Mouse (Mus musculus) B cell, adult 67 days (primary cell): ENCODE measurements around the gene Fam131c. TPM values are rescaled to one million over a fixed set of nuclear protein-coding genes. Genes with fewer than 3 reads are reported as not detected.

Experiments used
- total RNA-seq, 2 experiments: library from RNA; stranded (reverse); gene quantifications; 4 replicates each; pipeline ENCODE4 v1.2.4; 2023

The Fam131c gene
- total RNA-seq: not detected

DNA sequence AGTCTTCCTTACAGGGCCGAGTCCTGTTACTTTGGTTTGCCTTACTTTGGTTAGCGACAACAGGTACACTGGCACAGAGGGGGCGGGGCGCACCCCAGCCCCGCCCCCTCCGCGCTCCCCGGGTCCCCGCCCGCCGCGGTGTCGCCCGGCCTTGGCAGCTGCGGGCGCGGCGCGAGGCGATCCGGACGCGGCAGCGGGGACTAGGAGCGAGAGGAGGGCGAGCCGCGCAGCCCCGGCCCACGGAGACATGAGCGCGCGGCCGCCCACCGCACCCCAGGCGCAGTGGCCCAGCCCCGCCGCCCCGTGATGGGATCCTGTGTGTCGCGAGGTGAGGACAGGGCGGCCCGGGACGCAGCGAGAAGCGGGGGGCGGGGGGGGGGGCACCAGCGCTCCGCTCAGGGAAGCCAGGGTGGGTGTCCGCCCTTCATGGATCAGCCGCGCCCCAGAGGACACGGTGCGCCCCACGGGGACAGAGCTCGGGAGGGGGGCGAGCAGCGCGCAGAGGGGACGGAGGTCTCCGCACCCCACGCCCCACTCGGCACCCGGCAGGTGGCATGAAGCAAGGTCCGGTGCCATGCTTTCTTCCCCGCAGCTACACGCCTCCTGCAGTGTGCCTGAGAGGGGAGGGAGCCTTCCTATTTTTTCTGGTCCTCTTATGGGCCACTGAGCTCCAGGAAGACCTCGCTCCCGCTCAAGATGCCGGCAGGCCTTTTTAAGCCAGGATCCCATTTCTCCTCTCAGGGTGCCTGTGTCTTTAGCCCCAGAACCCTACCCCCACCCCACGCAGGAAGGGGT lies at the start of gene Fam131c:
Gene Fam131c (plus strand): TSS at position 224 of the 795 bp plus-strand sequence.

DNA sequence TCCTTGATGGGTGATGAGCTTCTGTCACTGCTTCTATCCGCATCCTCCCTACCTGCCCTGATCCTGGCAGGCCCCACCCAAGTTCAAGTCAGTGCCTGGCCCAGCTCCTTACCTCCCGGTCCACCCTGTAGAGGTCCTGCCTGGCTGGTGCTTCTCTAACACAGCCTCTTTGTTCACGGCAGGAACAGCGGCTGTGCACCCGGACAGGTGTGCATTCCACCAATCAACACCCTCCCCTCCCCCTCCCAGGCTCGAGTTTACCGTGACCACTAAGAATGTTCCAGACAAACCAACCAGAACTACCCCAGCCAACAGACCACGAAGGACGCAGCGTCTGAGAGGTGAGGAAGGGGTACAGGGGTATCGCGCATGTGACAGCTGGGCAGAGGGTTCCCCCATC lies 30.5 kb downstream of the Fam131c start, which contains the start of gene Clcnka:
Gene Clcnka (minus strand): TSS at position 180 of the 400 bp plus-strand sequence.

DNA sequence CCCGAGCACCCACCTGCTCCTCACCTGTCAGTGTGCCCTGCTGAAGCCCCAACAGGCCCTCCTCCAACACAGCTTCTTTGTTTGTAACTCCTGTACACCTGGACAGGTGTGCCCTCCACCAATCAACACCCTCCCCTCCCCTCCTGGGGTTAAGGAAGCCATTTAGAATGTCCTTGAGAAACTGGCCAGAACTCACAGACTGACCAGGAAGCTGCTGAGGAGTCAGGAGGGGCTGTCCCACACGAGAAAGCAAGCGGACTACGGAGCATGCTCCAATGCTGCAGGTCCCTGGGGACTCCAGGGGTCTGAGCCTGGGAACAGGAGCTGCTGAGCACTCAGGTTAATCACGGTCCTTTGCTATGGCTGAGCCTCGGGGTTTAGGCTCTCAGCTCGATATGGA lies 47.9 kb downstream of the Fam131c start, which contains the start of gene Clcnkb:
Gene Clcnkb (minus strand): TSS at position 91 of the 400 bp plus-strand sequence.

DNA sequence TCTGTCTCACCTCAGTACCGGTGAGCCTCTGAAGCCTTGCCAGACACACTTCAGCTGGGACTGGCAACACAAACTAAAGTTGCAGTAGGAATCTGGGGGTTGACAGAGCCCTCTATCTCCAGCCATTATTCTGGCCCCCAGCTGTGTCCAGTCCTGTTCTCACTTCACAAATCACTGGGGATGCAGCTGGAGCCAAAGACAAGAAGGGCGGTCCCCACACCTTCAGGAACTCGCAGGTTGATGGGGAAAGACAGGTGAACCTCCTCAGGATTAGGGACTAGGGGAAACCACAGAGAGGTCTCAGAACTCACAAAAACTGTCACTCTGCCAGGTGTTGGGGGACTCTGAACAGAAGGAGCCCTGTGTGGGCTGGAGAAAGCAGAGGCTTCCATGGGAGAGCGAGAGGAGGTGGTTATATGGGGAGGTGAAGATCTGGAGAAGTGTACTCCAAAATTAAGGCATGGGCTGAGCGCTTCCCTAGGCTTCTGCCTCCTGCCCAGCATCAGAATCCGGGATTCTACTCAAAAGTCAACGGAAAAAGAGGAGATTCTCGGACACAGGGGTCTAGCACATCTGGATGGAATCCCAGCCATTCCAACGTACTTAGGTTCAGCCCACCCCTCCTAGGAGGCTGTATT lies 52.3 kb downstream of the Fam131c start, which contains the start of gene Hspb7:
Gene Hspb7 (plus strand): TSS at position 588 of the 638 bp plus-strand sequence.

Other genes with a start within 250 kb of the Fam131c start
- gene Szrd1, start 228.4 kb upstream of the Fam131c start, total RNA-seq: 100 to 1,000 TPM; 148 to 156 TPM
- gene Fbxo42, start 220.3 kb upstream of the Fam131c start, total RNA-seq: 10 to 100 TPM; 23.3 to 27.7 TPM
- gene Rsg1, start 154.3 kb upstream of the Fam131c start, total RNA-seq: 1 to 10 TPM; 1.8 TPM
- gene Arhgef19, start 128.7 kb upstream of the Fam131c start, total RNA-seq: not detected
- gene Epha2, start 67.0 kb upstream of the Fam131c start, total RNA-seq: 1 to 10 TPM; 4.4 to 6.8 TPM
- not detected for gene Clcnka, start 30.5 kb downstream of the Fam131c start, total RNA-seq
- not detected for gene Clcnkb, start 47.8 kb downstream of the Fam131c start, total RNA-seq
- not detected for gene Hspb7, start 52.6 kb downstream of the Fam131c start, total RNA-seq
- not detected for gene Srarp, start 67.9 kb downstream of the Fam131c start, total RNA-seq
- 10 to 100 TPM; 39.8 to 44.6 TPM for gene Zbtb17, start 76.4 kb downstream of the Fam131c start, total RNA-seq
- 10 to 100 TPM; 56.7 to 69.1 TPM for gene Spen, start 170.4 kb downstream of the Fam131c start, total RNA-seq
- gene Fblim1, start 237.9 kb downstream of the Fam131c start, total RNA-seq: under 1 TPM in 1 of 2 experiments, not detected in 1; 0.17 TPM